Mouse (Mus musculus) myocyte (in vitro differentiated cells): ENCODE measurements around the gene Hist1h1c.

Experiments
- MYOG ChIP-seq, 3 experiments: IDR thresholded peaks; one replicate each; pipeline ENCODE4 v1.6.1; 2011; ENCODE audit warnings: control low read depth in 2 of 3, low read depth in 2 of 3, mild to moderate bottlenecking in 2 of 3; ENCODE audit not compliant: insufficient read length in 2 of 3, control insufficient read depth in 1 of 3, insufficient read depth in 1 of 3
- TCF3 ChIP-seq: IDR thresholded peaks from one replicate; pipeline ENCODE4 v1.6.1; 2011; ENCODE audit warnings: low read depth, control low read depth; ENCODE audit not compliant: insufficient read length
- USF1 ChIP-seq: IDR thresholded peaks from one replicate; pipeline ENCODE4 v1.6.1; 2011; ENCODE audit warnings: low read depth, mild to moderate bottlenecking, control low read depth, moderate library complexity

GRCm38 (mm10) chr13:23706771-23707170, 31.8 kb upstream of the Hist1h1c start:
- no peak for TF ChIP-seq USF1
- no peak for TF ChIP-seq MYOG (IDR thresholded peaks at IDR 0.05; ENCODE audit: control insufficient read depth in 1 of 3, insufficient read depth in 1 of 3, insufficient read length in 2 of 3, low read depth in 2 of 3)
- TF ChIP-seq TCF3, result no peak
